Mouse (Mus musculus): ENCODE results near the gene Cachd1.

DNA sequence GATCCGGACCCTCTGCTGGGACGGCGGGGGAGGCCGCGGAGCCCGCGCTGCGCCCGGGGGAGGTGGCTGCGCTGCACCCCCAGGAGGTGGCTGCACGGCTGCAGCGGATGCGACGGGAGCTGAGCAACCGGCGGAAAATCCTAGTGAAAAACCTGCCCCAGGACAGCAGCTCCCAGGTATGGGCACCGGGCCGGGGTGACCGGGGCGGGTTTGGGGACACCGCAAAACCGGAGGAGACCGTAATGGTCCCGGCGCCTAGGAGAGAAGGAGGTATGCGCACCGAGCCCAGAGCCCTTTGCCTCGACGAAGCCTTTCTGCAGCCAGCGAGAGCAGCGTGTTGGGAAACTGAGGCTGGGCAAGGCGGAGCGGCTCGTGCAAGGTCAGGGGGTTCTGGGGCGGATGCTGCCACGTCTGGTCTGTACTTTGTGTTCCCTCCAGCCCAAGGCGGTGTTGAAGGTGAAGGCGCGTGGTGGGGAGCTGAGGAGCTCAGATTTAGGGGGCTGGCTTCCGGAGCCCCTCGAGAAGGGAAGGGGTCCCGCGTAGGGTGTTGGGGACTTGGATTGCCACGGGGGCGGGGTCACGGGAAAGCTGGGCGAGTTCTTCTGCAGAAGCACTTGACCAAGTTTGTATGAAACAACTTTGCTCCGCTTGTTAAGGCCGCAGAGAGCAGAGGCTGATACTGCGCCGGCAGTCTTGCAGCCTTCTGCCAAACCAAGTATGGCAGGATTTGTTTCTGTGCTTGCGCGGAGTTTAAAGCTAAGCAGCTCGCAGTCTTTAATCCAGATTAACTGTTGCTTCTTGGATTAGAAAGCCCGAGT lies 292.9 kb downstream of the Cachd1 start:
- TF ChIP-seq E2F4 (IDR thresholded peaks at IDR 0.05; ENCODE audit: insufficient read depth): no peak
- no peak for TF ChIP-seq MAX (IDR thresholded peaks at IDR 0.05; ENCODE audit: low read depth)
- no peak for TF ChIP-seq REST (IDR thresholded peaks at IDR 0.05; ENCODE audit: insufficient read depth, insufficient read length)
- no peak for TF ChIP-seq POLR2A (IDR thresholded peaks at IDR 0.05; ENCODE audit: insufficient read length, low read depth)
- TF ChIP-seq POLR2AphosphoS2 (IDR thresholded peaks at IDR 0.05; ENCODE audit: insufficient read length, low read depth): no peak
- TF ChIP-seq USF1 (IDR thresholded peaks at IDR 0.05; ENCODE audit: low read depth): no peak
- TF ChIP-seq TCF12 (IDR thresholded peaks at IDR 0.05; ENCODE audit: insufficient read depth, poor library complexity, severe bottlenecking): no peak
